Mouse (Mus musculus): Measurements from ENCODE around the gene Hid1.
"Not testable (repeated sequence)": the region's sequence is repeated elsewhere in the genome, so short reads cannot be mapped to it uniquely, and the experiment has no call there.

Gene Hid1

DNA sequence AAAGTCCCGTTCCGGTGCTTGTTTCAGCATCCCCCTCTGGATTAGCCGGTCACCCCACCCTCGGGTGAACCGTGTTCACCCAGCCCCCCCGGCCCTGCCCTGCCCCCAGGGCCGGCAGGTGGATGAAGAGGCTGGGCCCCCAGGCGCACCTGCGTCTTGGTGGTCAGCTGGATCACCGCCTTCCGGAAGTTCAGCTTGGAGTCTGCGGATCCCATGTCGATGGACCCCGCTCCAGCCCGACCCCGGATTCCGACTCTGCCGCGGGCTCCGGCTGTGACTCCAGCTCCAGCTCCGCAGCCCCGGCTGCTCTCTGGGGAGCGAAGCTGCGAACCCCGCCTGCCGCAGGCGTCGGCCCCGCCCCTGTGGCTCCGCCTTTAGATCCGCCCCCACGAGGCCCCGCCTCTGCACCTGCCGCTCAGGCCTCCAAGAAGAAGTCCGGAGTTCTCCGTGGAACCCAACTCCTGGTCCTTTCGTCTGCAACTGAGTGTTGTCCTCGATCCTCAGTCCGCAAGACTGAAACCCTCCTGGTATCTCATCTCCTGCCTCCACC lies at the start of gene Hid1:
Gene Hid1, minus strand, starts transcription at position 362 of the 550 bp plus-strand sequence.
- DNase-seq: peak; percentile 85

DNA sequence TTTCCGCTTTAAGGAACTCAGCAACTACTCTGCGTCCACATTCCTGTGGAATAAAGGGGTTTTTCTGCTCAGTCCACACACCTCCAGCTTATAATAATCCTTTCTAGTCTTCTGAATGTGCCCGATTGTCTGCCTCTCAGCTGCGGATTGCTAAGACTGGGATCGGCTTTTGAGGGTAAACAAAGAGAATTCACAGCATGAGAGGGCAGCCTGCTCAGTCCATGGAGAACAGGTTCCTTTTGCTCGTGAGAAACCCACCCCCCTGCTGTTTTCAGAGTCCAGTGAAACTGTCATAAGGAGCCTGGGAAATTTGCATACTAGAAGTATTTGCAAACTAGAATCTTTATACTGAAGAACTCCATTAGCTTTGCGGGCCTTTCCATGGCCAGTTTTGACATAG lies 42.0 kb upstream of the Hid1 start:
- no peak for DNase-seq

GRCm38 (mm10) chr11:115408266-115408920 lies 40.8 kb upstream of the Hid1 start:
- DNase-seq: no peak

GRCm38 (mm10) chr11:115406858-115407401 lies 39.4 kb upstream of the Hid1 start:
- DNase-seq: no peak

DNA sequence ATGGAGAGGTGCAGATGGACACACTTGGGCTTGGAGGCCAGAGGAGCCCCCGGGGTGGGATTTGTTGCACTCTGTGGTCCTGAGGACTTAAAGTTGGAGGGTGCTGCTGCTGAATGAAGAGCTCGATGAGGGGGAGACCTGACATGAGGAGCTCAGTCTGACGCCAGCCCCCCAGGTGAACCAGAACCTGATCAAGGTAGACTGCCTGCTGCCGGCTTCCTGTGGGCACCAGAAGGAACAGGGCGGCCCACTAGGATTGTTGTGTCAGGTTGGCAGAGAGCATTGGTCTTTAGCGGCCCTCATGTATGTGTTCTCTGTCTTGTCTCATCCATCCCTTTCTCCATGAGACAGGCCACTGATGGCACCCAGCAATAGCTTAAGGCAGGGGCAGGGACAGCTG lies 38.2 kb upstream of the Hid1 start:
- no peak for DNase-seq

- peak; percentile 86 for DNase-seq
Observed at GRCm38 (mm10) chr11:115403338-115404124, 36.0 kb upstream of the Hid1 start, which contains the start of gene Mrpl58. Mrpl58 (plus strand) TSS chr11:115403752.

DNA sequence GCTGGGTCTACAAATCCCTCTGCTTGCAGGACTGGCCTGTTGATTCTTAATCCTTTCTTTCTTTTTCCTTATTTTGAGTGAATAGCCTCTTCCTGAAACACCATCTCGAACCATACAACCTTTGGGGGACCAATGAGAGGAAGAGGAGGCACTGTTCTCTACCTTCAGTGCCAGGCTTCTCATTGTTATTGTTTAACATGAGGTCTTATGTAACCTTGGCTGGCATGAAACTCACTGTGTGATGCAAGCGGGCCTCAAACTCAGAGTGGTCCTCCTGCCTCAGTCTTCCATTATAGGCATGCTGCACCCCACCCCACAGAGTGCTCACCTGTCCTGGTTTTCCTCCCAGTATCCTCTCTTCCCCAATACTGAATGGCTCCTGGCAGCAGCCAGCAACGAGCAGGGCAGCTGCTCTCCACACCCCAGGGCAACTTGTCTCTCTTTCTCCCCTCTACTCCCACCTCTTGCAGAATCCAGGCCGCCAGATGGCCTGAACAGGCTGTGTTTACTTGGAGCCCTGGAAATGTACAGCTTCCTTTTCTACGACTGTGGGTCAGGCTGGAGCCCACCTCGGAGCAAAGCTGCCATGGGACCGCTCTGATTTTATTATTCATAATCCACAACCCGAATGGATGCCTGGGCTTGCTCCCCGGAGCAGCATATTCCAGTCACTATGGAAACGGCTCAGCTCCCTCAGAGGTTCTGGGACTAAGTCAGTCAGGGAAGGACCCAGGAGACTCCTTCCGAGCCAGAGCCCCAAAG lies 33.3 kb upstream of the Hid1 start:
- no peak for DNase-seq

- DNase-seq: no peak
Observed at GRCm38 (mm10) chr11:115400126-115400525, 32.6 kb upstream of the Hid1 start.

GRCm38 (mm10) chr11:115398085-115398484 lies 30.5 kb upstream of the Hid1 start:
- DNase-seq: no peak

- no peak for DNase-seq
Observed at GRCm38 (mm10) chr11:115393721-115394325, 26.3 kb upstream of the Hid1 start.

DNA sequence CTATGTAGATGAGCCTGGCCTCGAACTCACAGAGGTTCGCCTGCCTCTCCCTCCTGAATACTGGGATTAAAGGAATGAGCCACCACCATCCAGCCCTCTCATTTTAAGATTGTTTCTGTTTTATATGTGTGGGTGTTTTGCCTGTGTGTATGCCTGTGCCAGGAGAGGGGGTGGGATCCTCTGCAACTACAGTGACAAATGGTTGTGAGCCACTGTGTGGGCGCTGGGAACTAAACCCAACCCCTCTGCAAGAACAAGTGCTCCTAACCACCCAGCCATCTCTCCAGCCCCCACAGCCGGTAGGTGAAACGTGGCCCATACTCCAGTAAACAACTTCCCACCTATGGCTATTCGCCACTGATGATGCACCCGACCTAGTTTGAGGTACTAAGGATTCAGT lies 23.8 kb upstream of the Hid1 start:
- no peak for DNase-seq

- not testable (repeated sequence) for DNase-seq
Observed at GRCm38 (mm10) chr11:115386859-115387258, 19.3 kb upstream of the Hid1 start.

DNA sequence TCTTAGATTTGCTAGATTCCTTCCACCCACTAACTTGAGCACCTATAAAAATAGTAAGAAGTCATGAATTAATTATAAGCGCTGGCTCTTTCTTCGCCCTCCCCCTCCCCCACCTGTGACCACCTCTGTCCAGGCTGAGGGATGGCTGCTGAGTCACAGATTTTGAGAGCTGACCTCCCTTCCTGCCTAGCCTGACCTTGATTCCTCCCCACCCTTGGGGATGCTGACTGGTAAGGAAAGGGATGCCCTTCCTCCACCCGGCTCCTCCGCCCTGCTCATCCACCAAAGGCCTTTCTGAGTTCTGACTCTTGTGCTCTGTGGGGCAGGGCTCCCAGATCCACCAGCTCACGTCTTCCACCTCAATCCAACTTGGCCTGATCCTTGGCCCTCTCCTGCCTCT lies 17.0 kb upstream of the Hid1 start:
- DNase-seq: no peak

GRCm38 (mm10) chr11:115383701-115384474 lies 16.3 kb upstream of the Hid1 start:
- DNase-seq: no peak

DNA sequence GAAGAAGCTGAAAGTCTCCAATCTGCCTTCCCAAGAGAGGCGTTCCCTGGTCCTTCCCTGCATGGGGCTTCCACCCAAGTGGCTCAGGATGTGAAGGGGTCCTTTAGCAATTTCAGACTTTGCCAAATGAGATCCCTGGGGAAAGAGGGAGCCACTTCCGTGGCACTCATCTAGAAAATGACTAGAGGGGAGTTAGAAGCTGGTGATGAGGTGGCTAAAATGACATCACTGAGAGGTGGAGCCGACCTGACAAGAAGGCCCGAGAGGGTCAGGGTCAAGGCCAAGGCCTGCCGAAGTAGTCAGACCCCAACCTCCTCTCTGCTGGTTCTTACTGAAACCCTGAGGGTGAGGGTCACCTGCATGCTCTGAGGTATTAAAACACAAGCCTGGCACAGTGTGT lies 15.3 kb upstream of the Hid1 start:
- no peak for DNase-seq

DNA sequence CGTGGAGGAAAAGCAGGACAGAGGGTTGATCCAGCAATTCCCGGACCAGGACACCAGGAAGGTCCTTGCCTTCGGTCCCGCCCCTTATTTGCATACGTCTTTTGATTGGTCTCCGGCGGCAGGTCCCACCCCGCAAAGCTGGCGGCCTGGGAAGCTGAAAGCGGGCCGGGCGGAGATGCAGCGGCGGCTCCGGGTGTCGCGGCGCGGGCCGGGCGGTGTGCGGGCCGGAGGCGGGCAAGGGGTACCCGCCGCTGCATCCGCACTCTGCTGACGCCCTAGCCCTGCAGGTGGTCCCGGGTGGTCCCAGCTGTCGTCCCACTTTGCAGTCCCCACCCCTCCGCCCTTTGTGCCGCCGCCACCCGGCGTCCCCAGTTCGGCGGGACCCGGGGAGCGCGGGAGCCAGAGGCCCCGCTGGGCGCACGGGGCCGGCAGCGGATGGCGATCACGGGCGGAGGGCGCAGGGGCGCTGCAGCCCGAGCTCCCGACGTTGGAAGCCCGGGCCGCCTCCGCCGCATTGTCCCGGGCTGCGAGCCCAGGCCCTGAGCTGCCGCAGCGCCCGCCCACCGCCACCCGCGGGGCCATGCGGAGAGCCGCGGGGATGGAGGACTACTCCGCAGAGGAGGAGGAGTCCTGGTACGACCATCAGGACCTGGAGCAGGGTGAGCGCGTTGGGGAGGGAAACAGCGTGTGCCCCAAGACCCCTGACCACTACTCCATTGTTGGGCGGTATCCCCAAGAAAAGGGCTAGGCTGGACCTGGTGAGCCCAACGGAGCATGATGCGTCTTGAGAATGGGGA lies 14.4 kb upstream of the Hid1 start, which contains the start of gene Cdr2l:
Gene Cdr2l, plus strand, starts transcription at position 174 of the 797 bp plus-strand sequence.
- DNase-seq: peak; percentile 94

- DNase-seq: no peak
Observed at GRCm38 (mm10) chr11:115381276-115381675, 13.7 kb upstream of the Hid1 start.

DNA sequence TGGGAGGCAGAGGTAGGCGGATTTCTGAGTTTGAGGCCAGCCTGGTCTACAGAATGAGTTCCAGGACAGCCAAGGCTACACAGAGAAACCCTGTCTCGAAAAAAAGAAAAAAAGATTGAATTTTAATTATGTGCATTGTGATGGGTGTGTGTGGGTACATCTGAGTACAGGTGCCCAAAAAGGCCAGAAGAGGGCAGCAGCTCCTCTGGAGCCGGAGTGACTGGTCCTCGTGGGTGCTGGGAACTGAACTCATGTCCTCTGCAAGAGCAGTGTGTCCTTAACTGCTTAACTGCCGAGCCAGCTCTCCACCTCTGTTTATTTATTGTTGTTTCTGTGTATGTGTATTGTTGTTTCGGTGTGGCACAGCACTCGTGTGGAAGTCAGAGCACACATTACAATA lies 10.3 kb upstream of the Hid1 start:
- DNase-seq: no peak

- no peak for DNase-seq
Observed at GRCm38 (mm10) chr11:115377254-115377653, 9.7 kb upstream of the Hid1 start.

GRCm38 (mm10) chr11:115376722-115377121 lies 9.2 kb upstream of the Hid1 start:
- no peak for DNase-seq

All from kidney, adult 9 months (tissue).